Mouse (Mus musculus): ENCODE measurements at regions not wholly inside any gene's neighbourhood (a gene's known extent, or its start where the extent isn't known, plus 50 kb on each side); places are given as distances from the start of the nearest gene placed in this dataset.

- no peak for DNase-seq
These were observed 88.8 kb upstream of the Tlk1 start for GRCm38 (mm10) chr2:70914372-70914771.

- no peak for DNase-seq
These were observed 83.9 kb upstream of the Tlk1 start for GRCm38 (mm10) chr2:70909401-70909800.

- no peak for DNase-seq
These were observed 83.1 kb upstream of the Tlk1 start for GRCm38 (mm10) chr2:70908579-70908978.

- no peak for DNase-seq
These were observed 80.7 kb upstream of the Tlk1 start for GRCm38 (mm10) chr2:70906216-70906615.

- no peak for DNase-seq
These were observed 78.9 kb upstream of the Tlk1 start for GRCm38 (mm10) chr2:70904429-70904828.

GRCm38 (mm10) chr2:70902196-70902595, 76.7 kb upstream of the Tlk1 start:
- DNase-seq: no peak

- no peak for DNase-seq
These were observed 76.0 kb upstream of the Tlk1 start for GRCm38 (mm10) chr2:70901479-70901878.

GRCm38 (mm10) chr2:70899056-70899455, 73.5 kb upstream of the Tlk1 start:
- DNase-seq: no peak

- no peak for DNase-seq
These were observed 72.9 kb upstream of the Tlk1 start for GRCm38 (mm10) chr2:70898396-70898795.

- no peak for DNase-seq
These were observed 71.8 kb upstream of the Tlk1 start for GRCm38 (mm10) chr2:70897373-70897772.

GRCm38 (mm10) chr2:70889522-70890100, 64.1 kb upstream of the Tlk1 start:
- no peak for DNase-seq

GRCm38 (mm10) chr2:70888840-70889469, 63.4 kb upstream of the Tlk1 start:
- no peak for DNase-seq

GRCm38 (mm10) chr2:70886831-70887230, 61.3 kb upstream of the Tlk1 start:
- DNase-seq: no peak

GRCm38 (mm10) chr2:70885674-70886073, 60.1 kb upstream of the Tlk1 start:
- no peak for DNase-seq

GRCm38 (mm10) chr2:70877333-70878080, 52.0 kb upstream of the Tlk1 start:
- DNase-seq: peak; percentile 5

- DNase-seq: no peak
These were observed 50.7 kb upstream of the Tlk1 start for GRCm38 (mm10) chr2:70876251-70876650.
